Mouse (Mus musculus) ES-Bruce4 (cell line): ENCODE data around the gene Gm11627. TPM values are rescaled to one million over a fixed set of nuclear protein-coding genes. Genes with fewer than 3 reads are reported as not detected.

Source experiments
- H3K27ac ChIP-seq: 2 replicates; pipeline ENCODE4 v1.5.1; 2012; ENCODE audit warnings: low read length, inconsistent platforms; ENCODE audit not compliant: insufficient read depth
- H3K27me3 ChIP-seq: 2 replicates; pipeline ENCODE4 v1.6.1; 2012; ENCODE audit warnings: mild to moderate bottlenecking, low read length, inconsistent platforms; ENCODE audit not compliant: control insufficient read depth, poor library complexity, insufficient read depth, severe bottlenecking
- H3K36me3 ChIP-seq: 2 replicates; pipeline ENCODE4 v1.6.1; 2012; ENCODE audit warnings: inconsistent platforms, mild to moderate bottlenecking, low read length, moderate library complexity; ENCODE audit not compliant: control insufficient read depth, poor library complexity, insufficient read depth, severe bottlenecking
- H3K4me1 ChIP-seq: one replicate; pipeline ENCODE4 v1.8.1; 2011; ENCODE audit warnings: low read length; ENCODE audit not compliant: control insufficient read depth, insufficient read depth
- H3K4me3 ChIP-seq: 2 replicates; pipeline ENCODE4 v1.5.1; 2011; ENCODE audit warnings: low read depth, mild to moderate bottlenecking, low read length
- H3K9ac ChIP-seq: 2 replicates; pipeline ENCODE4 v1.6.1; 2012; ENCODE audit warnings: low read depth, mild to moderate bottlenecking, inconsistent platforms; ENCODE audit not compliant: poor library complexity, severe bottlenecking
- H3K9me3 ChIP-seq: replicated peaks from 2 replicates; pipeline ENCODE4 v1.6.1; 2012; ENCODE audit warnings: mild to moderate bottlenecking, low read length, inconsistent platforms; ENCODE audit not compliant: control insufficient read depth, poor library complexity, insufficient read depth, severe bottlenecking
- CTCF ChIP-seq: IDR thresholded peaks from one replicate; pipeline ENCODE4 v1.8.1; 2011; ENCODE audit warnings: low read depth, low read length
- EP300 ChIP-seq: IDR thresholded peaks from 2 replicates; pipeline ENCODE4 v1.6.1; 2011; ENCODE audit warnings: low read depth, low read length; ENCODE audit not compliant: insufficient read depth
- POLR2A ChIP-seq: IDR thresholded peaks from one replicate; pipeline ENCODE4 v1.8.1; 2011; ENCODE audit warnings: low read length; ENCODE audit not compliant: insufficient read depth
- polyA plus RNA-seq: library from polyadenylated mRNA; stranded (reverse); fragments of >200 nt; gene quantifications from 2 replicates; pipeline ENCODE4 v1.2.4, GENCODE M21; 2011; ENCODE audit warnings: low read depth; ENCODE audit not compliant: missing spikeins, insufficient read depth, insufficient read length

The Gm11627 gene
- polyA plus RNA-seq, 1 experiment = 3.8 TPM

DNA sequence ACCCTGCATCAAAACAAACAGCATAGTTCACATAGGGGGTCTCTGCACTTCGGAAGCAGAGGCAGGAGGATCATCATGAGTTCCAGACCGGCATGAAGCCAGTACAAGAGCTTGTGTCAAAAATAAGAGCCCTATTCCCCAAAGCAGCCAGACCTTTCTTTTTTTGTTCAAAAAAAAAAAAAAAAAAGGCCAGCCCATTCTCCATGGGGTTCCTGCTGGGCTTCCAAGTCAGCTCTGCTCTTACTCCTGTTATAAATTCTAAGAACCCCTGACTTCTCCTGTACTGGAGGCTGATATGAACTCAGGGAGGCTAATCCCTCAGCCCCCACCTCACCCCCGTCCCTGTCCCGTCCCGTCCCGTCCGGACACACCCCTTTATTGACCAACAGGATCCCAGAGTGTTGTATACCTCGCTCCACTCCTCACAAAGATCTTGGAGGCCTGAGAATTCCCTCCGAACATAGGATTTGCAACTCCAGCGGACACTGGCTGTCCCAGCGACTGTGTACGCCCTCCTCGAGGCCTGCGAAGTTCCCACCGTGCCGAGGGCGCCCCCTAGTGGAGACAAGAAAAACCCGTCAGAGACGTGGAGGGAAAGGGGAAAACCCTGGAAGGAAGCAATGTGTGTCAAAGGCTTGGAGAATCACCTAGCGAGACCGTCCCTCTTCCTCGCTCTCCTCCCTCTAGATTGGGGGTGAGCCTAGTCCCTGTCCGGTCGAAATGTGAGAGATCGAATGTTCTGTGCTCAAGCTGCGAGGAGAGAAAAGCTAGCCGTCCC, 731 bp downstream of the Gm11627 start:
- Histone ChIP-seq H3K27me3 (no peaks in the 10 kb centered on the region), H3K9ac (peak overlapping the region; percentile 67), H3K9me3 (no peaks in the 10 kb centered on the region), H3K27ac (peak overlapping the region; percentile 68), H3K36me3 (no peaks in the 10 kb centered on the region), H3K4me3 (peak overlapping the region; percentile 56), H3K4me1 (peaks cover 12% of the 10 kb centered on the region)
- TF ChIP-seq POLR2A = no peak
- TF ChIP-seq CTCF = peak; percentile 83
- peak; percentile 21; the same call in 1 of the 2 replicates for TF ChIP-seq EP300

DNA sequence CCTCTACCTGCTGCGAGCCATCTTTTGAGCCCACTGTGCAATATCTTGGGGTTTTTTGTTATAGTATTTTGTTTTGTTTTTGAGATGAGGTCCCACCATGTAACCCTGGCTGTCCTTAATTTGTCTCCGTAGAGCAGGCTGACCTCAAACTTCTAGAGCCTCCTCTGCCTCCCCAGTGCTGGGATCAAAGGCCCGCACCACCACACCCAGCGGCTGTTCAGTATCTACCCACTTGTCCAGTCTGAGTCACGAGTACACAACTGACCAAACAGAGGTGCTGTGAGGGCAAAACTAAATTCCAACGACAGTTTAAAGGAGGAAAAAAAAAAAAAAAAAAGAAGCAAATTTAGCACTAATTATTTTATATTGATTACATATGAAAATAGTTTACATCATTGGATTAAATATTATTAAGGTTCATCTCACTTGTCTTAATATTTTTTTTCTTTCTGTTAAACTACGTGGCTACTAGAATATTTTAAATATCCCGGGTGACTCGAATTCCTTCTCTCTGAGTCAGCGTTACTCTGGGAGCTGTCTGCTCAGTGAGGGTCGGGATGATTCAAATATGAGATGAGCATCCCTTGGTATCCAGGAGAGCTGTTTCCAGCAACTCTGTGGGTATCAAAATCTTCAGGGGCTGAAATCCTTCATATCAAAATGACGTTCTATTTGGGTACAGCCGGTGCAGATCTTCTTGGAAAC, 3.1 kb downstream of the Gm11627 start:
- no peak for TF ChIP-seq EP300
- no peak for TF ChIP-seq POLR2A
- no peak for TF ChIP-seq CTCF
- Histone ChIP-seq H3K4me1 (peaks cover 8% of the 10 kb centered on the region), H3K27ac (no peak overlapping the region), H3K9ac (no peak overlapping the region), H3K27me3 (no peaks in the 10 kb centered on the region), H3K36me3 (no peaks in the 10 kb centered on the region), H3K9me3 (no peaks in the 10 kb centered on the region), H3K4me3 (no peak overlapping the region)

DNA sequence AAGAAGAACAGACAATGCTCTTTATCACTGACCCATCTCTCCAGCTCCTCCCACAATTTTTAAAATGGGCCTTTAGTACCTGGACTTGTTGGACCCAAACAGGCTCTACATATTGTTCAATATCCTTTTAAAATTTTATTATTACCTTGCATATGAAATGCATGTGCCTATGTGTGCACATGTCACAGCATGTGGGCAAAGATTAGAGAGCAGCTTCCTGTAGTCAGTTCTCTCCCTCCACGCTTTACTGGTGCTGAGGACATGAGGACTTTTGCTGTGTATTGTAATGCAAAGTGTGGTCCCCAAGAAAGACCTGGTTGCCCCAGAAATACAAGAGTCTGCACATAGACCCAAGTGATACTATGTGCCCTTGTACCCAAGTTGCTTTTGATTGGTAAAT, 4.2 kb downstream of the Gm11627 start:
- Histone ChIP-seq H3K27ac (no peak overlapping the region), H3K4me1 (peaks cover 6% of the 10 kb centered on the region), H3K9me3 (no peaks in the 10 kb centered on the region), H3K27me3 (no peaks in the 10 kb centered on the region), H3K36me3 (no peaks in the 10 kb centered on the region), H3K9ac (no peak overlapping the region), H3K4me3 (no peak overlapping the region)
- TF ChIP-seq CTCF = no peak
- no peak for TF ChIP-seq EP300
- no peak for TF ChIP-seq POLR2A

DNA sequence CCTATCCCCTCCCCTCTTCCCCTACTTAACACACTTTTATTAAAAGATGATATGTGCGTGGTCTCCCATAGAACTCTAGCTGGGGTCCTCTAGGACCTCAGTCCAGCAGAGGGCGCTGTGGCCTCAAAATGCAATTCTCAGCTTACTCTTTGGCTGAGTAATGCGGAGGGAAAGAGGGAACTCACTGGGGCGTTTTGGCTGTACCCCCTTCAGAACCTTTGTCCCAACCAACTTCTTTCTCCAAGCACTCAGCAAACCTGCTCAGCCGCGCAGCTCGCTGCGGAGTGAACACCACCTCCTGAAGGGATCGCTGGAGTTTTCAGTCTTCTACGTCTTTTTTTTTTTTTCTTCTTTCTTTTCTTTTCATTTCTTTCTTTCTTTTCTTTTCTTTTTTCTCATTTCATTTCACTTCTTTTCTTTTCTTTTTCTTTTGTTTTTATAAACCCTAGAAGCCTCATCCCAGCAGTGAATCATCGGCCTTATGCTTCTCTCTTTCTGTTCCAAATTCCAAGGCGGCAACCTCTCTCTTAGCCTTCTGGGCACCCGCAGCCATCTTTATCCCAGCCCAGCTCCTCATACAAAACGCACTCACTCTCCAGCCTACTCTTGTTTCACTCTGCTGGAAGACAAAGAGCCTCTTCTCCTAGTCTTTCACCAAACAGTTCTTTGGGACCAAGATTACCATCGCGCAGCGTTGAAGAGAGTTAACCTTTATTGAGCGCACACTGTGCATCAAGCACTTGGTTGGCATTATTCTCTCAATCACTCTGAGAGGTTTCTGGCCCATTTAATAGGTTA, 6.2 kb downstream of the Gm11627 start:
- H3K27ac ChIP-seq = peak overlapping the region; percentile 70; the same call in 1 of the 2 replicates
- TF ChIP-seq EP300 (no peak), CTCF (peak; percentile 83), POLR2A (no peak)

DNA sequence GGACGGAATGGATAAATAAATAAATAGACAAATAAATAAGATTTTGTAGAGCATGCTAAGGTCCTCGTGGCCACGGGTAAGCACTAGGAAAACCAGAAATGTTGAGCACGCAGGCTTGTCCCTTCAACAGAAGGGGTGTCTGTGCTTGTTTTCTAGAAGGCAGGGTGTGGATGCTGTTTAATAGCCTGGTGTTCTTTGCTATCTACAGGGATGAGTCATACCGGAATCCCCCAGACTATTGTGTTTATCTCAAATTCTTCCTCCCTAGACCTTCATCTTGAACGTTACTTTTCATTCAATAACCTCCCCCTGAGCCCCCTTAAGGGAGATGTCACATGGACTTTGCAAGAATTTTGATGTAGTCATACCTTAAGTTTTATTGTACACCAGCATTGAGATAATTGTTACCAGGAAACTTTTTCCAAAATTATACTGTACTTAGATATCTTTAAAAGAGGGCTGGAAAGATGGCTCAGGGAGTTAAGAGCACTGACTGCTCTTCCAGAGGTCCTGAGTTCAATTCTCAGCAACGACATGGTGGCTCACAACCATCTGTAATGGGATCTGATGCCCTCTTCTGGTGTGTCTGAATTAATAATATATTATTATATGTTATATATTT, 10.4 kb downstream of the Gm11627 start:
- H3K27ac ChIP-seq = no peak overlapping the region
- no peaks in the 10 kb centered on the region for H3K27me3 ChIP-seq
- H3K9ac ChIP-seq = no peak overlapping the region
- no peaks in the 10 kb centered on the region for H3K4me1 ChIP-seq
- no peak overlapping the region for H3K4me3 ChIP-seq
- H3K9me3 ChIP-seq = no peaks in the 10 kb centered on the region
- H3K36me3 ChIP-seq = no peaks in the 10 kb centered on the region
- TF ChIP-seq EP300 (no peak), CTCF (no peak), POLR2A (no peak)

More for the DNA sequence above, 6.2 kb downstream of the Gm11627 start:
- Histone ChIP-seq H3K4me1 (peaks cover 2% of the 10 kb centered on the region), H3K27me3 (no peaks in the 10 kb centered on the region), H3K9me3 (no peaks in the 10 kb centered on the region), H3K36me3 (no peaks in the 10 kb centered on the region), H3K4me3 (peak overlapping the region; percentile 59), H3K9ac (peak overlapping the region; percentile 41)
